Mouse (Mus musculus) sigmoid colon, adult 10 weeks (tissue): ENCODE results near the gene Rbm3. TPM values are rescaled to one million over a fixed set of nuclear protein-coding genes. Genes with fewer than 3 reads are reported as not detected.

Source experiments
- polyA plus RNA-seq: library from polyadenylated mRNA; stranded (reverse); fragments of 350-450 nt; fragmentation: Illumina TruSeq; extraction: RNeasy Lipid Tissue Mini Kit (QIAGEN cat#74804); gene quantifications from one replicate; pipeline ENCODE4 v1.2.3, GENCODE M21; 2014; ENCODE audit warnings: low read depth, low replicate concordance

The Rbm3 gene
- 597 TPM for polyA plus RNA-seq

GRCm38 (mm10) chrX:8145153-8145991, at the start of gene Rbm3:
TSS of gene Rbm3 (minus strand) at chrX:8145880.

GRCm38 (mm10) chrX:8193419-8193723, 47.7 kb upstream of the Rbm3 start, which contains the start of gene Ebp:
TSS of gene Ebp (minus strand) at chrX:8193512.

GRCm38 (mm10) chrX:8175504-8176385, 30.1 kb upstream of the Rbm3 start, which contains the start of gene Tbc1d25:
TSS of gene Tbc1d25 (minus strand) at chrX:8176181.

GRCm38 (mm10) chrX:8132017-8132976, 13.4 kb downstream of the Rbm3 start, which contains the start of gene Wdr13:
TSS of gene Wdr13 (minus strand) at chrX:8132892.

GRCm38 (mm10) chrX:8090346-8090953, 55.2 kb downstream of the Rbm3 start, which contains the start of gene Was:
TSS of gene Was (minus strand) at chrX:8090498.

Other genes with a start within 250 kb of the Rbm3 start
- 10.1 TPM for gene Pqbp1, start 246.6 kb downstream of the Rbm3 start, polyA plus RNA-seq
- 3.6 TPM for gene Timm17b, start 246.5 kb downstream of the Rbm3 start, polyA plus RNA-seq
- not detected for gene Gm10491, start 238.0 kb downstream of the Rbm3 start, polyA plus RNA-seq
- gene Gm10490, start 236.3 kb downstream of the Rbm3 start, polyA plus RNA-seq = not detected
- gene Pcsk1n, start 226.1 kb downstream of the Rbm3 start, polyA plus RNA-seq = not detected
- gene Eras, start 217.3 kb downstream of the Rbm3 start, polyA plus RNA-seq = not detected
- gene Hdac6, start 198.0 kb downstream of the Rbm3 start, polyA plus RNA-seq = 1.8 TPM
- gene Gata1, start 167.8 kb downstream of the Rbm3 start, polyA plus RNA-seq = not detected
- 176 TPM for gene Glod5, start 127.4 kb downstream of the Rbm3 start, polyA plus RNA-seq
- 6.6 TPM for gene Suv39h1, start 71.1 kb downstream of the Rbm3 start, polyA plus RNA-seq
- gene Was, start 55.4 kb downstream of the Rbm3 start, polyA plus RNA-seq = 0.47 TPM
- gene Wdr13, start 13.0 kb downstream of the Rbm3 start, polyA plus RNA-seq = 96.1 TPM
- 0.25 TPM for gene Tbc1d25, start 30.3 kb upstream of the Rbm3 start, polyA plus RNA-seq
- 42.3 TPM for gene Ebp, start 47.6 kb upstream of the Rbm3 start, polyA plus RNA-seq
- gene Porcn, start 60.6 kb upstream of the Rbm3 start, polyA plus RNA-seq = 1.5 TPM
- gene Ftsj1, start 106.5 kb upstream of the Rbm3 start, polyA plus RNA-seq = 7.7 TPM
- gene Slc38a5, start 125.3 kb upstream of the Rbm3 start, polyA plus RNA-seq = not detected
- not detected for gene Ssxb10, start 181.5 kb upstream of the Rbm3 start, polyA plus RNA-seq
- not detected for gene Ssxb9, start 221.1 kb upstream of the Rbm3 start, polyA plus RNA-seq